Mouse (Mus musculus) hindbrain, embryonic 11.5 days (tissue): ENCODE results near the gene Prpsap1. TPM values are rescaled to one million over a fixed set of nuclear protein-coding genes. Genes with fewer than 3 reads are reported as not detected.
"Not testable (repeated sequence)": the region's sequence is repeated elsewhere in the genome, so short reads cannot be mapped to it uniquely, and the experiment has no call there.

Source experiments
- ATAC-seq: fragments of 200-750 bp; cut with Nextera tagmentation; 2 replicates; pipeline ENCODE4 v1.8.0; 2017; ENCODE audit warnings: mild to moderate bottlenecking, moderate TSS enrichment, moderate library complexity; ENCODE audit not compliant: low FRiP score
- DNase-seq: peaks from one replicate; pipeline ENCODE4 v3.0.0-alpha.2; 2015; ENCODE audit warnings: low spot score
- H3K27ac ChIP-seq: fragments of 300-500 bp; sonication (generic); 2 replicates; pipeline ENCODE4 v1.5.1; 2014; ENCODE audit warnings: mild to moderate bottlenecking, low read depth, low read length
- H3K27me3 ChIP-seq: fragments of 300-500 bp; sonication (generic); 2 replicates; pipeline ENCODE4 v1.6.1; 2014; ENCODE audit warnings: mild to moderate bottlenecking, low read length, moderate library complexity, mixed read lengths; ENCODE audit not compliant: control insufficient read depth, insufficient read depth
- H3K36me3 ChIP-seq: fragments of 300-500 bp; sonication (generic); 2 replicates; pipeline ENCODE4 v1.6.1; 2014; ENCODE audit warnings: mild to moderate bottlenecking, low read length, moderate library complexity, mixed read lengths; ENCODE audit not compliant: control insufficient read depth, insufficient read depth
- H3K4me1 ChIP-seq: fragments of 300-500 bp; sonication (generic); replicated peaks from 2 replicates; pipeline ENCODE4 v1.6.1; 2014; ENCODE audit warnings: low read length, mixed read lengths; ENCODE audit not compliant: control insufficient read depth, insufficient read depth
- H3K4me2 ChIP-seq: fragments of 300-500 bp; sonication (generic); replicated peaks from 2 replicates; pipeline ENCODE4 v1.6.1; 2014; ENCODE audit warnings: mild to moderate bottlenecking, low read depth, low read length
- H3K4me3 ChIP-seq: fragments of 300-500 bp; sonication (generic); 2 replicates; pipeline ENCODE4 v1.5.1; 2014; ENCODE audit warnings: low read depth, low read length
- H3K9ac ChIP-seq: fragments of 300-500 bp; sonication (generic); 2 replicates; pipeline ENCODE4 v1.6.1; 2014; ENCODE audit warnings: low read depth, low read length
- H3K9me3 ChIP-seq: fragments of 300-500 bp; sonication (generic); 2 replicates; pipeline ENCODE4 v1.6.1; 2016; ENCODE audit warnings: low read length; ENCODE audit not compliant: control insufficient read depth
- WGBS: fragments of 180-500 bp; shearing (Covaris S2); extraction: QIAGEN DNeasy Blood & Tissue Kit; methylation state at CpG from one replicate; pipeline ENCODE4 v1.1.7; 2014; 5-methylcytosine and 5-hydroxymethylcytosine counted together
- polyA plus RNA-seq: library from polyadenylated mRNA; unstranded; fragments of >200 nt; fragmentation: Nextera tagmentation; extraction: Ambion mirVana; gene quantifications from 2 replicates; pipeline ENCODE4 v1.2.1, GENCODE M21; 2014

Prpsap1 gene
- polyA plus RNA-seq, 1 experiment from 2014 or later, result 169 TPM

DNA sequence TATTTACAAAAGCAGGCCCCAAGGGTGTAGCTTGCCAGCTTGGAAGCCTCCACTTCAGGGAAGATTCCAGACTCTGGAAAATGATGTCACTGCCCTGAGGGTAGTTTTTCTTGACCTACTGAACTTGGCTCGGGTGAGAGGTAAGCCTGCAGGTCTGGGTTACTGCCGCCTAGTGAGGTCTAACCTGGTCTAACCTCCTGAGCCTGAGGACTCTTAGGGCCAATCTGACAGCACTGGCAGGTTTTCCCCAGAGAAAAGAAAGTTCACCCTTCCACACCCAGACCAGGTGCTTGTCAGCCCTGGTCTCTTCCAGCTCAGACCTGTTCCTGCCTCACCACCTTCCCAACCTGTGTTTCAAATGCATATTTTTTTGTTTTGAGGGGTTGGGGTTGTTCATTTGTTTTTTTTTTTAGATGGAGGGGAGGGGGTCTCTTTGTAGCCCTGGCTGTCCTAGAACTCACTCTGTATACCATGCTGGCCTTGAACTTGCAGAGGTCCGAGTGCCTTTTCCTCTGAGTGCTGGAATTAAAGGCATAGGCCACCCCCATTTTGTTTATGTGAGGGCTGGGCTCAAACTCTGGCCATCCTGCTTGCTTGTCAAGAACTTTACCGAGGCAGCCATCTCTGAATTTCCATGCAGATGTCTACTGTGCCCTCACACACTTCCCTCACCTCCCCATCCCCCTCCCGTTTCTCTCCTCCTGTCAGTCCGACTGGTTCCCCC, 67.0 kb downstream of the Prpsap1 start:
- Histone ChIP-seq H3K27me3 (no peaks in the 10 kb centered on the region), H3K27ac (no peak overlapping the region), H3K4me3 (no peak overlapping the region), H3K9me3 (no peaks in the 10 kb centered on the region), H3K9ac (no peak overlapping the region), H3K4me1 (no peaks in the 10 kb centered on the region; the same call in 1 of the 2 replicates), H3K36me3 (no peaks in the 10 kb centered on the region), H3K4me2 (no peak overlapping the region)
- ATAC-seq, result no peak
- no peak for DNase-seq
- 75% methylated on average over 6 of the region's 6 CpGs for whole genome bisulfite sequencing

- H3K4me1 ChIP-seq, H3K9ac ChIP-seq, H3K9me3 ChIP-seq, ATAC-seq, DNase-seq, H3K4me3 ChIP-seq, H3K4me2 ChIP-seq, H3K27me3 ChIP-seq, H3K27ac ChIP-seq, H3K36me3 ChIP-seq: not testable (repeated sequence)
- 89% methylated on average over 11 of the region's 11 CpGs for WGBS
Measured at GRCm38 (mm10) chr11:116426328-116426727, 67.7 kb downstream of the Prpsap1 start.

GRCm38 (mm10) chr11:116424621-116425407, 69.2 kb downstream of the Prpsap1 start:
- H3K4me3 ChIP-seq, result no peak overlapping the region
- ATAC-seq (no peak), DNase-seq (no peak)
- H3K27ac ChIP-seq, result no peak overlapping the region
- no peaks in the 10 kb centered on the region for H3K36me3 ChIP-seq
- no peaks in the 10 kb centered on the region; the same call in 1 of the 2 replicates for H3K4me1 ChIP-seq
- H3K9me3 ChIP-seq, result no peaks in the 10 kb centered on the region
- WGBS, result 62% methylated on average over 8 of the region's 8 CpGs
- no peaks in the 10 kb centered on the region for H3K27me3 ChIP-seq
- no peak overlapping the region for H3K4me2 ChIP-seq
- H3K9ac ChIP-seq, result no peak overlapping the region

- DNase-seq (no peak), ATAC-seq (no peak)
- WGBS, result 82% methylated on average over 10 of the region's 10 CpGs
- Histone ChIP-seq H3K4me3 (no peak overlapping the region), H3K9me3 (no peaks in the 10 kb centered on the region), H3K36me3 (no peaks in the 10 kb centered on the region), H3K4me1 (no peaks in the 10 kb centered on the region), H3K27me3 (no peaks in the 10 kb centered on the region), H3K9ac (no peak overlapping the region), H3K4me2 (no peak overlapping the region), H3K27ac (no peak overlapping the region)
Measured at GRCm38 (mm10) chr11:116423782-116424620, 70.0 kb downstream of the Prpsap1 start.

GRCm38 (mm10) chr11:116423214-116423613, 70.8 kb downstream of the Prpsap1 start:
- Histone ChIP-seq H3K4me2 (no peak overlapping the region), H3K9me3 (no peaks in the 10 kb centered on the region), H3K9ac (no peak overlapping the region), H3K4me3 (no peak overlapping the region), H3K27ac (no peak overlapping the region), H3K36me3 (no peaks in the 10 kb centered on the region), H3K4me1 (no peaks in the 10 kb centered on the region), H3K27me3 (no peaks in the 10 kb centered on the region)
- WGBS, result 85% methylated on average over 6 of the region's 6 CpGs
- ATAC-seq (no peak), DNase-seq (no peak)

DNA sequence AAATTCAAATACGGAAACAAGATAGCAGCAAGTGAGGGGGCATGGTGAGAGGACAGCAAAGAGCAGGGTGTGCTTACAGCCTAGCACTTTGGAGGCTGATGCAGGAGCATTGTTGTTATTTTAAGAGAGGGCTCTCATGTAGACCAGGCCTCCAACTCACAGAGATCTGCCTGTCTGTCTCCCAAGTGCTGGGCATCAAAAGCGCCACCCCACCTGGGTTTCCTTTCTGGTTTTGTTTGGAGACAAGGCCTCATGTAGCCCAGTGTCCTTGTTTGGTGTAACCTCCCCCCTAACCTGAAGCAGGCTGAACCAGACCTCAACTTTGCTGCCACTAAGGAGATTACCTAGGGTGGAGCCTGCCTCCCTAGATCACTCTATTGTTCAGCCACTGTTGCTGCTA, 71.4 kb downstream of the Prpsap1 start:
- WGBS, result 89% methylated on average over 2 of the region's 2 CpGs
- Histone ChIP-seq H3K36me3 (no peaks in the 10 kb centered on the region), H3K27me3 (no peaks in the 10 kb centered on the region), H3K4me1 (no peaks in the 10 kb centered on the region), H3K9ac (no peak overlapping the region), H3K4me2 (no peak overlapping the region), H3K4me3 (no peak overlapping the region), H3K9me3 (no peaks in the 10 kb centered on the region), H3K27ac (no peak overlapping the region)
- ATAC-seq, result no peak
- no peak for DNase-seq

DNA sequence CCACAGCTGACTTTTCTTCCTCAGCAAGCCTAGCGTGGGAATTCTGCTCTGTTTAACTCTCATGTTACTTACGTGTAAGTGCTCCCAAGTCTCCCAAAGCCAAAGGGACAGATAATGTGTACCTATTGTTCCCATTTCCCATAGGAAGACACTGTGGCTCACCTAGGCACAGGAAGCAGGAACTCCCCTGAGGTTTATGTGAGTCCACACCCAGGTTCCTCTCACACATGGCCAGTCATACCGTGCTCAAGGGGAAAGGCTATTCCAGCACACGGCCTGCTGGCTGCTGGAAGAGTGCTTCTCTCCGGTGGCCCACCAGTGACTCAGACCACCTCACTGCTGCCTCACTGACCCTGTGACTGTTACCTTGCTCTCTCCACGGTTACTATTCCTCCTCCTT, 72.9 kb downstream of the Prpsap1 start:
- Histone ChIP-seq H3K27ac (no peak overlapping the region), H3K36me3 (no peaks in the 10 kb centered on the region), H3K9me3 (no peaks in the 10 kb centered on the region), H3K27me3 (no peaks in the 10 kb centered on the region), H3K4me3 (no peak overlapping the region), H3K4me1 (no peaks in the 10 kb centered on the region), H3K9ac (no peak overlapping the region), H3K4me2 (no peak overlapping the region)
- ATAC-seq, result no peak
- 70% methylated on average over 6 of the region's 6 CpGs for WGBS
- no peak for DNase-seq
